Mouse (Mus musculus) testis, postnatal 14 days (tissue): ENCODE measurements around the gene Olfr1254.

Experiments used
- DNase-seq: peaks from one replicate; pipeline ENCODE4 v3.0.0; 2021; ENCODE audit warnings: low spot score

Olfr1254 gene

DNA sequence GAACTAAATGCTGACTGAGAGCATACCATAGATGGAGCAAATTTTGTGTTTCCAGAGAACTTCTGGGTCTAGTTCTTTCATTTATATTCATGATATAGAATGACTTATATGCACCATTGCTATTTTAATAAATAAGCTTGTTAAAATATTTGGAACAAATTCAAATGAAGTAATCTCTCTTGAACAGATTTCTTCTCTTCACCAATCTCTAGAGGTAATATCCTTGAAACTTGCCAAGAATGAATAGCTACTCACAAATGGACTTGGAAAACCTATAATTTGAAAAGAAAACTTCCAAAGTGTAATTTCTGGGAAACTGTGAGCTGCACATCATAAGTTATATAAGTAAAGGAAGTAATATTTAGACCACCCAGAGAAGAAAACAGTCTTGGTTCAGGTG, at the start of gene Olfr1254:
Gene Olfr1254, minus strand, starts transcription at position 101 of the 400 bp plus-strand sequence.
- no peak for DNase-seq

DNA sequence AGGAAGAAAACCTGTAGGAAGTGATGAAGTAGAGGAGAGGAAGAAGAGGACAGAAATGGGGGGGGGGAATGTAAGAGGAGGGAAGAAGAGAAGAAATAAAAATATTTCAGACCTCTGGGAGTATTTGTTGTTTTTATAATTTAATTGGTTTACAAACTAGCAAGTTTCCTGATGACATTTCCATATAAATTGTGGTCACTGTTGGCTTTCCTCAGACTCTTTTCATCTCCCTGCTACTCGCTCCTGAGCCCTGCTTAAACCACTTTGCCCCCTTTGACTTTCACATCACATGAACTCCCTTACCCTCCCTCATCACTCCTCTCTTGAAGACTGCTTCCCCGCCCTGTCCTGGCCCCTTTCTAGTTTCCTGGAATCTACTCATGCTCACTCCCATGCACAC, 48.0 kb upstream of the Olfr1254 start, which contains the start of gene Olfr1256:
Gene Olfr1256, minus strand, starts transcription at position 101 of the 400 bp plus-strand sequence.
- no peak for DNase-seq

DNA sequence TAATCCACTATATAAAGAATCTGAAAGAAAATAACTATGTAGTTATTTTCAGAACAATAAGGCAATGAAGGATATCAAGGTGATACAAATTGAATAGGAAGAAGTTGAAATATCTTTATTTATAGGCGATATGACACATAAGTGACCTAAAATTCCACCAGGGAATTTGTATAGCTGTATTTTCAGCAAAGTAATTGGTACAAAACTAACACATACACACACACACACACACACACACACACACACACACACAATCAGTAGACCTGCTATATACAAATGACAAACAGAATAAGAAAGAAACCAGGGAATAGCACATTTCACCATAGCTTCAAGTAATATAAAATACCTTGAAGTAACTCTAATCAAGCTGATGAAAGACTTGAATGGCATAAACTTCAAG, 26.8 kb upstream of the Olfr1254 start:
- DNase-seq = no peak

DNA sequence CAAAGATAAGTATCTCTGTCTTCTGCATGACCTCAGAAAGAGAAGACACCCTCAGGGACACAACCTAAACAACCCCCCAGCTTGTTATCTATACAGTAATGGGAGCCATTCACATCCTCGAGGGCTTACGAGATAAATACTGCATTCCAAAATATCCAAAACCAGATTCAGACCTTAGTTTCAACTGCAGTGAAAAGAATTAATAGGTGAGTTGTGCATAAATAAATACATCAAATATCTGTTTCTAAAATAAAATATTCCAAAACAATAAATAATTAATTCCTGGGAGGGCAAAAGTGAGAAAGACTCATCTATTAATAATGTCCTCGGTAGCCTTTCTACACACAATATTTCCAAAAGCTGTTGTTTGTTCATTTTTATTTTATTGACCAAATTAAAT, 18.3 kb upstream of the Olfr1254 start, which contains the start of gene Olfr1255:
Gene Olfr1255, plus strand, starts transcription at position 301 of the 400 bp plus-strand sequence.
- DNase-seq = no peak

DNA sequence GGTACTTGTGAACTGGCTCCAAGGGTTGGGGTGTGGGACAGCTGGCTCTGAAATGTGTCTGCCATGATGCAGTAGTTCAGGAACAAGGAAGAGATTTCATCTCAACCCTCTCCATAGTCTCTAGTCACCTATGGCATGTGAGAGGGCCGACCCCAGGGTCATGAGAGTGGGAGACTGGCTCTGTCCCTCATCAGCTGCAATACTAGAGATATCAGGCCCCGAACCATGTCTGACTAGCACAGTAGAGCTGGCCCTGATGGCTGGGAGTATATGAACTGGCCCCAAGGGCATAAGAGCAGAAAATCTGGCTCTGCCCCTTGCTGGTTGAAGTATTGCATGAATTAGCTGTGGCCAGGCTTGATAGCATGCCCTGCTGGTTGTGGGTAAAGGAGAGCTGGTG, 17.3 kb upstream of the Olfr1254 start:
- no peak for DNase-seq

DNA sequence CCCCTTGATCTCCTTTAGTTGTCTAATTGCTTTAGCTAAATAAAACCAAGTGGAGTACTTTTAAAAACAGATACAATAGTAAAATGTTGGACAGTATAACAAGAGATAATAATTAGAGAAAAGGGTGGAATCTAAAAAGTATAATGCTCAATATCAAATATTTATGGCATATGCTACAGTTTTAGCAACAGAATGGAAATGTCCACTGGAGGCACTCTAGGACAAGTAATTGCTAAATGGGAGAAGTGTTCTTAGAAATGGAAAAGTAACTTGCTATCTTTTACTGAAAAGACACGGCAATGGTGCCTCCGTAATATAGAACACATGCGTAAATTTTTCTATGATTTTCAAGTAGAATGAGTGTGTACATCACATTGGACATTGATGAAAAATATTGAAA, 6.2 kb upstream of the Olfr1254 start:
- no peak for DNase-seq

DNA sequence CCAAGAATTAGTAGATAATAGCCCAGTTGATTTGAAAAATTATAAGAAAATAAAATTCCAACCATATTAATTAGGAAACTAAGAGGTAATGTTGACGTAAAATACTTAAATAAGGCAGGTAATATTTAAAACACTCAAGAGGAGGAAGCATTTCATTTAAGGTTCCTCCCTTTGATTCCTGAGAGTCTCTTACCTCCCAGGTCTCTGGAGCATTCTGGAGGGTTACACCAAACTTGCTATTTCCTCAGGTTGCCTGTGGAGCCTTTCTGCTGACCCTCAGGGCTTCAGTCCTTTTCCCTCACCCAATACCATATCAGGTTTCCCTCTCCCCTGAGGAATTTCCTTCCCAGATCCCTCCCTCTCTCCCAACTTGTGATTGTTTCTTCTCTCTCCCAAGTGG, 36.4 kb downstream of the Olfr1254 start, which contains the start of gene Olfr1253:
Gene Olfr1253, minus strand, starts transcription at position 101 of the 400 bp plus-strand sequence.
- DNase-seq = no peak
